Mouse (Mus musculus) right cerebral cortex, postnatal 10 days (tissue): Measurements from ENCODE around the gene Mrps33.
A peak's percentile ranks its signal among the peaks of the same experiment; 100 is the strongest.

Source experiments
- DNase-seq, 2 experiments: peaks; one replicate each; pipeline ENCODE4 v3.0.0; 2021; ENCODE audit warnings: low spot score in 2 of 2

Gene Mrps33

DNA sequence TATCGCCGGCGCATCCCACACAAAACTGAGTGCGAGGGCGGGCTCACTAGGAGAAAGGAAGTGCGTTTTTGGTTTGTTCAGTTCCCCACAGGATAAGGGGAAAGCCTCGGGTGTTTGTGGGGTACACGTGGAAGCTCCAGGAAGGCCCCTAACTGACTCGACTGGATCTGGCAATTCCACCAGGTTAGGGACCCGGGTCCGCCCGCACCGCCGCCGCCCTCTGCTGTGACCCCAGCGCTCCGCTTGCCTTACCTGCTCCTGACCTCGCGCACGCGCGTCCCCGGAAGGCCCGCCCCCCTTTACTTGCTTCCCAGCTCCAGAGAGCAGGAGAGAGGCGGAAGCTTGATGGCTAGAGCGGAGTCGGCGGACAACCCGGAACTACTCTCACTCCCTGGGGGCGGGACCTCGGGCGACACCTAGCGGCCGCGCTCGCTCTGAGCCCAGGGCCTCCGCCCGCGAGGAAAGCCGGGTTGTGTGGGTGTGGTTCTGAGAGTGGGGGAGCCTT, at the start of gene Mrps33:
TSS of gene Mrps33 (minus strand) at position 377 of the 505 bp plus-strand sequence.
- peak; percentile 97 to 98 for DNase-seq

DNA sequence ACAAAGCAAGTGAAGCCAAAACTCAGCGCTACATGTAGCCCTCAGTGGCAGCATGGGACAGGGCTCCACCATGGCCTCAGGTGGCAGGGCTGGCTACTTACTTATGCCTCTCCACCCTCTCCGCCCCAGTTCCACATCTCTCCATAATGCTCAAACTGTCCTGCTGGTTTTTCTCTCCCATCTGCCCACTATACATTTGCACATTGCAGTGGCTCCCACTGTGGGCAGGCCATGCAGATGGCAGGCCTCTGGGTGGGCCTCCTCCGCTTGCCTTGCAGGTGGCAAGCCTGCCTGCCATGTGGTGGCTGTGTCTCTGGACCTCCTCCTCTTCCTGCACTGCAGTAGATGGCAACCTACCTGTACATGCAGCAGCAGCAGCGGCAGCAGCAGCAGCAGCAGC, 38.9 kb upstream of the Mrps33 start:
- no peak for DNase-seq

DNA sequence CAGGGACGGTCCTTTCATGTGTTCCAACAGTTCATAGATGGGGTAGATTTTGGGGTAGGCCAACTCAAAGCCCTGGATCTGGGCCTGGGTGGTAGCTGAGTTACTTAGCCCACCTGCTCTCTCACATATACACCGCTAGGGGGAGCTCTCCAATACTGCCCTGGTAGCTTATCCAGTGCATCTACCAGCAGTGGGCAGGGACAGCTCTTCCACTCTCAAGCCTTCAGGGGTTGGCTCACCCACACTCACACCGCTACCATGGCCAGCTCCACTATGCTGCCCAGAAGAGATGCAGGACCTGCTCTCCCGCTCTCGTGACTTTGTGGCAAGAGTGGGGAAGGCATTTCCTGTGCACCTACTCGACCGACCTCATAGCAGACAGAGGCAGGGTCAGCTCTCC, 38.0 kb upstream of the Mrps33 start:
- DNase-seq, result no peak

DNA sequence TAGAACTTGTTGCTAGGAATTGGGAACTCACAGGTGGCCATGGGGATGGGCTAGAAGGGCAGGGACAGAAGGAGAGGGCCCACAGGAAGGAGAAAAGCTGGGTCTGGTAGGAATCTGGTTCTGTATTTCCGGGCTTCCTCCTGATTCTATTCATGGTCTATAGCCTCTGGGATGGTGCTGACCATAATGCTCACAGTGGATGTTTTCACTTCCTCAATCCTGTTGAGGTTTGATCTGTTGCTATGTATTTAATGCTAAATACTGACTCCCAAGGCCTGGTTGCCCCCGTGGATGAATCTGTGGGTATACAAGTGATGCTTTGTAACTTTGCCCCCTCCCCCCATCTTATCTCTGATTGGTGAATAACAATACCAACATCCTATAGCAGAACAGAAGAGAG, 36.8 kb upstream of the Mrps33 start:
- no peak for DNase-seq

DNA sequence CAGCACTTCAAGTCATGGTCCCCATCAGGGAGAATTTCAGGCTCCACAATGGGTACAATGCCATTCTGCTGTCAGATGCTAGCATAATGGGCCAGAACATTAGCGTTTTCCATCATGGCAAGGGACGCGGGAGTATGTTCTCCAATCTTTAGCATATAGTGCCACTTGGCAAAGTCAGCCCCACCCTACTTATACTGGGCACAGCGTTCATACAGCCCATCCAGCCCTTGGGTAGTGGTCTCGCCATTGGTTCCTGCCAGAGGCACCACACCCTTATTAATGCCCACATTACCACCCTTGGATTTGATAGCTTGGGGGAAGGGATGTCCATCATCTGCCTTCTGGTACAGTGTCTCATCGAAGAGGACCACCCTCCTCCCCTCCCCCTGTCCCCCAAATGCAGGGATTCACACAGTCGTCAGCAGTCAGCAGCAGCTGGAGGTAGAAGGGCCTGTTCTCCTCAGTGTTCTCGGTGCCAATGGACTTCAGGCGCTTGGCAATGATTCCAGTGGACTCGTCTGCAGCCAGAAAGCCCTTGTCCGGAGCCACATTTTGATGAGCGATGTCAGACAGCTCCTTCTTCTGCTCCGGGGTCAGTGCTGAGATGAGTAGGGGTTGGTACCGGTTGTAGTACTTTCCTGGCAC, 33.0 kb upstream of the Mrps33 start:
- DNase-seq, result no peak

DNA sequence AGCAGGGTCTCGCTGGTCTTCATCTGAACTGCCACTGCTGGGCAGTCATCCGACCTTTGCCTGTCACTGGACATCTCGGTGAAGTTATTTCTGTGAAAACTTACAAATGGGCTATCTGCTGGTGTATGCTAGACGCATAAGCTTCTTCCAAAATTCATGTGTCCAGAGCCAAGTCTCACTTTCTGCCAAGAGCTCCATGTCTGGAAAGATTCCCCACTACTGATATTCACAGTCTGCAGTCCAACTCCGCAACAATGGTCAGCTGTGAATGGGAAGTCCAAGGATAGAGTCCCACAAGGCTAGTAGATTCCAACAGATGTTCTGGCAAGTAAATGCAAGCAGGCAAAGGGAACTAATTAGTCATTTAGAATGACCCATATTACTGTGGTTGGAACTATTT, 17.9 kb upstream of the Mrps33 start:
- DNase-seq, result no peak

DNA sequence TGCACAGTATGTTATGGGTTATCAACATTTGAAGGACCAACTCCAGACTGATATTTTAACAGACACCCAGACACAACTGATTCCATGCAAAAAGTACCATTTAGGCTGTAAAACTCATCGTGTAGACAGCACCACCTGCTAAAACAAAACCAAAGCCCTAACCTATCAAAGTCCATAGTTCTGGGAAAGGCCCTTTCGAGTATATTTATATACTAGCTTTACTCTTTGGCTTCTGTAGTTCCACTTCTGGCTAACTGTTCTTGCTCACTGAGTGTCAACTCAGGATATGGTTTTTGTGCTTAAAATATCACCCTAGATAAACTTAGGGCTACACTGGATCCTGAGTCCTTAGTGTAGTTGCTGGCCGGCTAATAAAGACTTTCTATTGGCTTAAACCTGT, 10.5 kb upstream of the Mrps33 start:
- no peak for DNase-seq

DNA sequence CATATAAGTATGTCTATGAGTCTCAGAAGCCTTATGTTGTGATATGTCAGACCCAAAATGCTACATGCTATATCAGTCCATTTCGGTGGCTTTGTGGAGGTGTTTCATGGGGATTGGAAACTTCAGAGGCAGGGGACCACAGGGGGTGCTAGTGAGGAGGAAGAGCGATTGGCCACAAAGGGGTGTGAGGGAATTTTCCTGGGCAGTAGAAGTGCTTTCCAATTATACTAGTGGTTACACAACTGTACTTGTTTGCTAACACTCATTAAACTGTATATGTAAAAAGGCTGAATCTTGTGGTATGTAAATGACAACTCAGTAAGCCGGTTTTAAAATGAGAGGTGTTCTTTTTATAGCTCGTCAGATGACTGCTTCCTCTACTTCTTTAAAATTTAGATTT, 8.1 kb upstream of the Mrps33 start:
- peak; percentile 32 to 37 for DNase-seq

DNA sequence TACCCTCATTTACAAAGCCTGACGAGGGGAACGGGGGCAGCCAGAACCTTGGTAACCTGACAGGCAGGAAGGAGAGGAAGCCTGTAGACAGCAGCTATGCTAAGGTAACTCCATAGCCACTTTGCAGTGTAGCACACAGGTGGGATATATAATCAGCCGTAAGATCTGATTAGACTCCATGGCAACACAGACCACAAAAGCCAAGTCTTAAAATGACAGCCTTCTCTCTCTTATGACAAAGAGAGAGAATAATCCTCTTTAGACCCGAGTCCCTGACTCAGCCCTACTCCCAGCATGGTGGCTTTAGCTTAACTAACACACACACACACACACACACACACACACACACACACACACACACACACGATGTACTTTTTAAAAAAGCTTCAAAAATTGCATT, 2.3 kb downstream of the Mrps33 start:
- no peak for DNase-seq

DNA sequence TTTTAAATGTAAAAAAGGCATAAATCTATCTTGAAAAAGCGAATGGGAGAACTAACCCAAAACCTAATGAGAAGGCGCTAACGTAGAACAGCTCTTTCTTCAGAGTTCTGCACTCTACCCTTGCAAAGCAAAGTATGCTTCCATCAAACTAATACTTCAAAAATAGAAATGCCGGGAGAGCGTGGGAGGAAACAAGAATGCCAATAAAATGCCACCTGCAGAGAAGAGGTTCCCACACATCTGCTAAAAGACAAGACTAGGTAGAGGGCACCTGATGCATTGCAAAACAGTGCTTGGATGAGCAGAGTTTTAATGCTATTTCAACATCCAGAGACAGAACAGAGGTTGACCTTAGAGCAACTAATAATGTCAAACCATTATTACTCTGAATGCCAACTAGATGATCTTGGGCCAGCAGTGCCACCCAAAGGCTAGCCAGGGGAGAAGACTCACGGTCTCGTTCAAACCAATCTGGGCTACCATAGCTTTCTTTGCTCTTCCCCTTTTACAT, 3.7 kb downstream of the Mrps33 start:
- no peak for DNase-seq

DNA sequence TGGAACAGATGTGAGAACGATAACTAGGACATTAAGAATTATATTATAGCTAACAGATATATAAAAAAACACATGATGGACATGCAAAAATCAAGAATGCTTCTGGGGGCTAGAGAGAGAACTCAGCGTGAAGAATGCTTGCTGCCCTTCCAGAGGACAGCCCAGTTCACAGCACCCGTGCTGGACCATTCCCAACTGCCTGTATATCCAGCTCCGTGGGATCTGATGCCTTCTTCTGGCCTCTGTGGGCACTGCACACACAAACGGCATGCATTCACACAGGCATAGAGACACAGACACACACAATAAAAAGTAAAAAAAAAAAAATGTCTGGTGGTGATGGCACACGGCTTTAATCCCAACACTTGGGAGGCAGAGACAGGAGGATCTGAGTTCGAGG, 4.5 kb downstream of the Mrps33 start:
- DNase-seq, result no peak

DNA sequence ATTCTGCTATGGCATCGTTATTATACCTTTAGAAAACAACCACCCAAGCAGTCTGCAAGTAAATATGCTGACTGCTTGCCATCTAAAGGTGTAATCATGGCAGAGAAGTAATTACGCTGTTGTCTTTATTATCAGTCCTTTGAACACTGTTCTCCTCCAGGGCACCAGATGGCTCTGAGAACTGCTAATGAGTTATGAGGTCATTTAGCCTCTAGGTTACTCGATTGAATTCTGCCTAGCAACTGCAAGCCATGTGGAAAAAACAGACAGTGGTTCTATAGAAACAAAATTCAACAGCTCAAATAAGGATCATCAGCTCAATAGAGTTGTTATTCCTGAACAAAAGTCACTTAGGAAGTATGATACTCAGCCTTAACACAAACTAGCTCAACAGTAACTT, 4.9 kb downstream of the Mrps33 start:
- DNase-seq, result no peak

DNA sequence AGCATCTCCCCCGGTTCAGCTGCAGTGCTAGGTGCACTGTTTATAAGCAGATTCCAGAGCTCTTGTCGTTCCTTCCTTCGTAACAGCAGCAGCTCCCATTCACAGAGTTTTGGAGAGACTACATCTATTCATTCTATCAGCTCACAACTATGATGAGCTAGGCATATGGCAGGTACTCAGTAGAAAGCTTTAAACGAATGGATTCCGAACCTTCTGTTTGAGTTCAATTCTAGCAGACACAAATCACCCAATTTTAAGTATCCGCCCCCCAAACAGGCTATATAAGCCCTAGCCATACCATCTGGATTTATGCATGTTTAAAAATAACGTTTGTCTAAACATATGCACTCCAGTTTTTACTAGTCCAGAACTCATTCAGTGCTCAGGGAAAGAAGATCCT, 9.8 kb downstream of the Mrps33 start:
- DNase-seq, result peak; percentile 32 to 37

DNA sequence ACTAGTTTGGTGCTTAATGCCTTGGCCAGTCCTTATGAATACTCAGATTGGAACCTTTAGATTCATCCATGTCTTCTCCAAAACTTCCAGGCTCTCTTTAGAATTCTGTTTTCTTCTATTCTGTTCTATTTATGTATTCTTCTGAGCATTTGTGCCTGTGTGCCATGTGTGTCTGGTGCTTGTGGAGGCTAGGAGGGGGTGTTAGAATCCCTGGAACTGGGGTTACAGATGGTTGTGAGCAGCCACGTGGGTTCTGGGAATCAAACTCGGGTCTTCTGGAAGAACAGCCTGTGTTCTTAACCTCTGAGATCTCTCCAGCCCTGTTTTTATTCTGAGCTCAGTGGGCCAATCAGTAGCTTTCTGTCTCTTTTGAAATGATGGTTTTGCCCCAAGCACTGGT, 13.7 kb downstream of the Mrps33 start:
- DNase-seq, result no peak

DNA sequence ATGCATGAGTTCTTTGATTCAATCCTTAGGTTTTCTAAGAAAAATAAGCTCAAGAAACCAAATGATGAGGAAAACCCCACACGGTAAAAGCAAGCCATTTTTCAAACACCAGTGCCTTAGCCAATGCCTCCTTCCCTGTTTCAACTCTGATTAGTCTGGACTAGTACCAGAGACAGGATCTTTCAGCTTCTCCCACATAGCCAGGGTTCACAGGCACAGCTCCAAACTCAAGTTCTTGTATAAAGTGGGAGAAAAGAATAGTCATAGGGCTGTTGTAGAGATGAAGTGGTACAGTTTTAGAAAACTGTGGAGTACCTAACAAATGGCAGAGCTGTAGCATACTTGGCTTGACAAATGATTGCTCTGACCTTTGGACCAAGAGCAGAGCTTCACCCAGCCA, 14.6 kb downstream of the Mrps33 start:
- DNase-seq, result no peak

DNA sequence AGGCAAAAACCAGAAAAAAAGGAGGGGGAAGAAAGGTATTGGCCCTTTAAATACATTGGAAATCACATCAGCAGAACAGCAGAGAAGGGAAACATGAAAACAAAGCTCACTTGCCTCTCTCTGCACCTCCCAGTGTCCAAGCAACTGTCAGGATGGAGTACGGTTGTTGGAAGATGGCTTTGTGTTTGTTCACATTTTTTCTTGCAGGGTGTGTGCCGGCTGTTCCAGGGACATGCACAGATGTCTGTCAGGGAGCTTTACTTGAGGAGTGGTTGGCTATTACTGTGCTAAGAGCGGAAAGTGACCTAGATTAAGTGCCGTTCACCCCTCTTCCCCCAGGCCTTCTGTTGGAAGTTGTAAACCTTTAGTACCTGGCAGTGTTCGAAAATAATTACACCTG, 19.0 kb downstream of the Mrps33 start:
- DNase-seq, result no peak

DNA sequence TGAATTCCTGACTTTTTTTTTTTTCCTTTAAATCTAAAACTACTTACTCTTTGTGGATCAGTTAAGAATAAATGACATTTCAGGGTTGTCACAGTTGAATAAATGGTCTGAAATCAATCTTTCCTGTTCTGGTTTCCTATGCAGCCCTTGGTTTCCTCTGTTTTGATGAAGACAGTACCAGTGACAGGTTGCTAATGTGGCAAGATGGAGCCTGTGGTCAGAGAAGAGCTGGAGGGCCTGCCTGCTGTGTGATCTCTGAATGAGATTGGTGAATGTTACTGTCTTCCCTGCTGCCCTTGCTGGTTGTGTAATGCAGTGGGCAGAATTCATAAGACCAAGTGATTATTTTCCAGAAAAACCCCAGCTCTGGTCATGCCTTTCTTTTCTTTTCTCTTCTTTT, 22.4 kb downstream of the Mrps33 start:
- no peak for DNase-seq

DNA sequence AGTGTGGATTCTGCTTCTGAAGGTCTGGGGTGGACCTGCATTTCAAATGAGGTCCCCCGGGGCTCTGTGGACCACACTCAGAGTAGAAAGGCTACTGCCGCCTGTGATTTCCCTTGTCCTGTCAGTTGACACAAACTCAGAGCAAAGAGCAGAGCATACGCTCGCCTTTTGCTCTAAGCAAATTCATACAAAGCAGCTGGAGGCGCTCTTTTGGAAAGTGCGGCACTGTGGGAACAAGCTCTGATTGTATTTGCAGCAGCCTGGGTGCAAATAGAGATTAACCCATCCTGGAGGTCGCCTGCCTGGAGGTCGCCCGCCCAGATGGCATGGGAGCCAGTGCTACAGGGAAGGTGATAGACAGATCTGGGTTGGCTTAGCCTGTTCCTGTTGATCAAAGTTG, 23.0 kb downstream of the Mrps33 start:
- DNase-seq, result no peak

DNA sequence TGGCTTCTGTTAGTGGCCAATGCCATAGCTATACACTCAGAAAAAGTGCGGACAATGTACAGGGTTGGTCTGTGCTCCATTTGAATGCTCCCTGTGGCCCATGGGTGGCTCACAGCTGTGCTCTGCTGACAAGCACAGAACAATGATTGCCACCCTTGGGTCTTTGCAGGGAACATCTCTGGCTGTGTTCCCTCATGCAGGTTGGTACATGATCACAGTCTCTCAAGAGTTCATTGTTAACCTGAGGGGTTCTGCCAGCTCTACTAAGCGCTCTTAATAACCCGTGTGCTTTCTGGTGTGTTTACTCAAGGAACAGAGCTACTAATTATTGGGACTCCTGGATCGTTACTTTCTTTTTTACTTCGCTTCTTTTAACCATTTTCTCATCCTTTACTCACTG, 24.8 kb downstream of the Mrps33 start:
- no peak for DNase-seq

DNA sequence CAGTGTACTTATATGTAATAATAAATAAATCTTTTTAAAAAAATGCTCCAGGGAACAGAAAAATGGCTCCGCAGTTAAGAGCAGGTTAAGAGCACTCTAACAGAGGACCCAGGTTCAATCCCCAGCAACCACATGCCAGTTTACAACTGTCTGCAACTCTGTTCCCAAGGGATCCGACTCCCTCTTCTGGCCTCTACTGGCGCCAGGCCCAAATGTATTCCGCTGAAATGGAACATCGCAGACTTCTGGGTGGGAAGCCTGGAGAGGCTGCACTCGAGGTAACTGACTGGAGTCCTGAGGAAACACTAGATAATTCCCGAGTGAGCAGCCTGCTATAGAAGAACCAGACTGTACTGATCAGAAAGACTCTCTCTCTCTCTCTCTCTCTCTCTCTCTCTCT, 27.3 kb downstream of the Mrps33 start:
- no peak for DNase-seq

DNA sequence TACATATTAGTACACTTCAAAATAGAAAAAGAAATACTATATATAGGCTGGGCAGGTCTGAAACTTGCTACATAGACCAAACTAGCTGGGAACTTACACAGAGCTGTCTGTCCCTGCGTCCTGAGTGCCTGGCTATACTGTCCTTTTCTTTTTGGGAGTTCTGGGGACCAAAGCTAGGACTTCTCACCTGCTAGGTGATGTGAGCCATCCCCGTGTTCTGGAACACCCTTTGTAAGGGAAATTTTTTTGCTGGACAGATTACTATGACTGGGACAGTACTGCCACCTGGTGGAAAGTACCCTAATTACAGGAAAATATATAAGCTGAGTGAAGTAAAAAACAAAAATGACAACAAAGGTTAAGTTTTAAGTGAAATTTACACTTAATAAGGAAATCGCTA, 28.2 kb downstream of the Mrps33 start:
- DNase-seq, result no peak

DNA sequence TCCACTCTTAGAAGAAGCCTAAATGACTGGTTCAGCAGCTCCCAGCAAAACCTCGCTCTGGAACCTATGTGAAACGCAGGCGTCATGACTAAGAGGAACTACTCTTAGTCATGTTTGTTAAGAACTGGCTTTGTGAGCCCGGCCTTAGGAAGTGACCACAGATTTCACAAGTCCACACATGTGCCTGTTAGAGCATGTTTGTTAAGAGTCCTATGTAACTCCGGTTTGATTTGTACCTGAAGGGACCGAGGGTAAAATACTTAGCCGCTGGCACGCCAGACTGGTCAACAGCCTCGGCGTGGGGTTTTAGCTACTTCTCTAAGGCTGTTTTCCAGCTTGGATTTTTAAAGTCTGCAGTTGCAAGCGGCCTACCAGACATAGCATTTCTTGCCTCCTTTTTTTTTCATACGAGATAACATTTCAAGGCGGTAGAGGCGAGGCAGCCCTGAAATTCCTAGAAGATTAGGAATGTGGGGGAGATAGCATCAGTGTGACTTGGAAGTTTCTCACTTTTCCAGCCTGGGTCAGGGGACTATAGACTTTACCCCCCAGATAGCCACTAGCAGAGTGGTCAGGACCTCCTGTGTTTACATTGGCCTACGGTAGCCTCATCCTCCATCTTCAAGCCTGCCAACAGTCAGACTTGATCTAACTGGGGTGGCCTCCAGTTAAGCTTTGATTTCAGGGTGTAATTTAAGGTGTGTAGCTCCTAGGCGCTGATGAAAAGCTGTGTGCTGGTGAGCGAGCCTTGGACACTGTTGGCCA, 28.8 kb downstream of the Mrps33 start:
- no peak for DNase-seq
